Mouse (Mus musculus) CH12.LX (cell line): ENCODE data around the gene Capg. TPM values are rescaled to one million over a fixed set of nuclear protein-coding genes. Genes with fewer than 3 reads are reported as not detected.

Source experiments
- DNase-seq: peaks from one replicate; pipeline ENCODE4 v3.0.0-alpha.2; 2013; ENCODE audit errors: extremely low read depth
- H3K27ac ChIP-seq: 2 replicates; pipeline ENCODE4 v1.5.1; 2012; ENCODE audit warnings: low read depth, mild to moderate bottlenecking, control low read depth, moderate library complexity; ENCODE audit not compliant: insufficient read depth
- H3K27me3 ChIP-seq: replicated peaks from 2 replicates; pipeline ENCODE3; 2012; ENCODE audit warnings: inconsistent platforms
- H3K36me3 ChIP-seq, 2 experiments: replicated peaks in 1 of 2; 2 replicates each; pipeline versions ENCODE3 to v1.6.1; 2012; ENCODE audit warnings: inconsistent platforms in 1 of 2, low read length in 1 of 2, mild to moderate bottlenecking in 1 of 2, mixed read lengths in 1 of 2, moderate library complexity in 1 of 2; ENCODE audit not compliant: control insufficient read depth in 1 of 2, insufficient read depth in 1 of 2
- H3K4me1 ChIP-seq, 2 experiments: 2 replicates each; pipeline ENCODE4 v1.6.1; 2012; ENCODE audit warnings: inconsistent platforms in 1 of 2, moderate library complexity in 1 of 2; ENCODE audit not compliant: insufficient read depth in 2 of 2, control insufficient read depth in 1 of 2
- H3K4me2 ChIP-seq: 2 replicates; pipeline ENCODE4 v1.6.1; 2012; ENCODE audit warnings: low read depth, mild to moderate bottlenecking, control low read depth; ENCODE audit not compliant: poor library complexity, insufficient read depth, severe bottlenecking
- H3K4me3 ChIP-seq, 3 experiments: fragments of 150-350 bp in 1 of 3; sonication (generic) in 1 of 3; replicated peaks in 1 of 3; 2 replicates each; pipeline versions ENCODE3 to v1.5.1; 2011 to 2012; ENCODE audit warnings: low read depth in 2 of 3, low read length in 2 of 3, mild to moderate bottlenecking in 2 of 3, moderate library complexity in 2 of 3, control low read depth in 1 of 3, improper control_type of control experiment in 1 of 3, inconsistent platforms in 1 of 3, mixed read lengths in 1 of 3; ENCODE audit not compliant: poor library complexity in 1 of 3
- H3K79me2 ChIP-seq: replicated peaks from 2 replicates; pipeline ENCODE4 v1.6.1; 2012; ENCODE audit warnings: mild to moderate bottlenecking, moderate library complexity; ENCODE audit not compliant: control insufficient read depth, poor library complexity, insufficient read depth, severe bottlenecking; ENCODE audit errors: extremely low read depth
- H3K9ac ChIP-seq: 2 replicates; pipeline ENCODE4 v1.6.1; 2012; ENCODE audit warnings: low read depth, mild to moderate bottlenecking, control low read depth, moderate library complexity; ENCODE audit not compliant: insufficient read depth
- H3K9me3 ChIP-seq: replicated peaks from 2 replicates; pipeline ENCODE3; 2012; ENCODE audit warnings: low read length, inconsistent platforms, mixed read lengths
- CHD1 ChIP-seq: IDR thresholded peaks from 2 replicates; pipeline ENCODE4 v1.6.1; 2012; ENCODE audit warnings: low read depth, low read length, improper control_type of control experiment, inconsistent platforms
- CTCF ChIP-seq, 2 experiments: IDR thresholded peaks in 1 of 2; conservative IDR thresholded peaks in 1 of 2; 2 replicates each; pipeline ENCODE4 v1.5.1; 2011 to 2012; ENCODE audit warnings: low read depth in 2 of 2, low read length in 2 of 2, improper control_type of control experiment in 1 of 2, inconsistent platforms in 1 of 2, mild to moderate bottlenecking in 1 of 2, moderate library complexity in 1 of 2
- E2F4 ChIP-seq: IDR thresholded peaks from 2 replicates; pipeline ENCODE4 v1.6.1; 2011; ENCODE audit warnings: low read depth, low read length, improper control_type of control experiment; ENCODE audit not compliant: insufficient replicate concordance
- ELF1 ChIP-seq: IDR thresholded peaks from 2 replicates; pipeline ENCODE4 v1.6.1; 2014; ENCODE audit warnings: low read depth, mild to moderate bottlenecking, inconsistent platforms, low read length, improper control_type of control experiment
- EP300 ChIP-seq: IDR thresholded peaks from 2 replicates; pipeline ENCODE4 v1.6.1; 2011; ENCODE audit warnings: low read length, improper control_type of control experiment
- ETS1 ChIP-seq: conservative IDR thresholded peaks from 2 replicates; pipeline ENCODE4 v1.6.1; 2012; ENCODE audit warnings: low read depth, mild to moderate bottlenecking, inconsistent platforms, low read length, improper control_type of control experiment, moderate library complexity
- HCFC1 ChIP-seq: IDR thresholded peaks from 2 replicates; pipeline ENCODE4 v1.6.1; 2012; ENCODE audit warnings: low read depth, mild to moderate bottlenecking, inconsistent platforms, low read length, improper control_type of control experiment
- IRF4 ChIP-seq: IDR thresholded peaks from 2 replicates; pipeline ENCODE4 v1.6.1; 2014; ENCODE audit warnings: low read depth, mild to moderate bottlenecking, inconsistent platforms, low read length, improper control_type of control experiment
- JUN ChIP-seq: IDR thresholded peaks from 2 replicates; pipeline ENCODE4 v1.6.1; 2011; ENCODE audit warnings: low read depth, mild to moderate bottlenecking, low read length, improper control_type of control experiment, moderate library complexity; ENCODE audit not compliant: insufficient read depth
- MAFK ChIP-seq: IDR thresholded peaks from 2 replicates; pipeline ENCODE4 v1.6.1; 2011; ENCODE audit warnings: low read length, improper control_type of control experiment; ENCODE audit not compliant: insufficient replicate concordance
- MAX ChIP-seq: IDR thresholded peaks from 2 replicates; pipeline ENCODE4 v1.6.1; 2011; ENCODE audit warnings: low read length, improper control_type of control experiment
- MEF2A ChIP-seq: IDR thresholded peaks from 2 replicates; pipeline ENCODE4 v1.6.1; 2014; ENCODE audit warnings: low read depth, mild to moderate bottlenecking, inconsistent platforms, low read length, improper control_type of control experiment, borderline replicate concordance
- MXI1 ChIP-seq: IDR thresholded peaks from 2 replicates; pipeline ENCODE4 v1.6.1; 2011; ENCODE audit warnings: mild to moderate bottlenecking, low read depth, low read length, improper control_type of control experiment
- MYC ChIP-seq: IDR thresholded peaks from 2 replicates; pipeline ENCODE4 v1.6.1; 2011; ENCODE audit warnings: low read depth, mild to moderate bottlenecking, improper control_type of control experiment, low read length
- NELFE ChIP-seq: IDR thresholded peaks from 2 replicates; pipeline ENCODE4 v1.6.1; 2011; ENCODE audit warnings: low read depth, low read length, improper control_type of control experiment
- NRF1 ChIP-seq: IDR thresholded peaks from 2 replicates; pipeline ENCODE4 v1.6.1; 2014; ENCODE audit warnings: low read depth, mild to moderate bottlenecking, inconsistent platforms, low read length, improper control_type of control experiment, moderate library complexity
- PAX5 ChIP-seq: IDR thresholded peaks from 2 replicates; pipeline ENCODE4 v1.6.1; 2012; ENCODE audit warnings: low read length, inconsistent platforms, mixed read lengths
- POLR2A ChIP-seq: IDR thresholded peaks from 2 replicates; pipeline ENCODE4 v1.6.1; 2011; ENCODE audit warnings: low read depth, mild to moderate bottlenecking, improper control_type of control experiment, low read length
- RCOR1 ChIP-seq: conservative IDR thresholded peaks from 2 replicates; pipeline ENCODE4 v1.6.1; 2012; ENCODE audit warnings: low read depth, mild to moderate bottlenecking, inconsistent platforms, low read length, improper control_type of control experiment
- SIN3A ChIP-seq: IDR thresholded peaks from 2 replicates; pipeline ENCODE4 v1.6.1; 2012; ENCODE audit warnings: low read length, improper control_type of control experiment, inconsistent platforms
- TBP ChIP-seq: conservative IDR thresholded peaks from 2 replicates; pipeline ENCODE4 v1.6.1; 2011; ENCODE audit warnings: low read depth, low read length, improper control_type of control experiment
- TCF12 ChIP-seq: IDR thresholded peaks from 2 replicates; pipeline ENCODE4 v1.6.1; 2014; ENCODE audit warnings: low read depth, mild to moderate bottlenecking, inconsistent platforms, low read length, improper control_type of control experiment
- UBTF ChIP-seq: IDR thresholded peaks from 2 replicates; pipeline ENCODE4 v1.6.1; 2012; ENCODE audit warnings: low read depth, mild to moderate bottlenecking, inconsistent platforms, low read length, improper control_type of control experiment, moderate library complexity
- USF1 ChIP-seq: IDR thresholded peaks from 2 replicates; pipeline ENCODE4 v1.6.1; 2014; ENCODE audit warnings: low read depth, mild to moderate bottlenecking, inconsistent platforms, low read length, improper control_type of control experiment
- USF2 ChIP-seq: conservative IDR thresholded peaks from 2 replicates; pipeline ENCODE4 v1.6.1; 2011; ENCODE audit warnings: low read depth, low read length, improper control_type of control experiment
- ZC3H11A ChIP-seq: IDR thresholded peaks from 2 replicates; pipeline ENCODE4 v1.6.1; 2012; ENCODE audit warnings: low read depth, mild to moderate bottlenecking, inconsistent platforms, low read length, improper control_type of control experiment
- ZMIZ1 ChIP-seq: IDR thresholded peaks from 2 replicates; pipeline ENCODE4 v1.6.1; 2012; ENCODE audit warnings: low read depth, mild to moderate bottlenecking, inconsistent platforms, low read length, improper control_type of control experiment
- ZNF384 ChIP-seq: IDR thresholded peaks from 2 replicates; pipeline ENCODE4 v1.6.1; 2012; ENCODE audit warnings: low read depth, low read length, improper control_type of control experiment, inconsistent platforms
- dilution Hi-C: fragments of 300-500 bp; cut with MboI; formaldehyde crosslinking; loops from 2 replicates; pipeline ENCODE4 v1.14.3; 2020; ENCODE audit warnings: low sequenced_read_pairs; ENCODE audit not compliant: extremely low pct_unique_long_range_greater_than_20kb, extremely low pct_ligation_motif_present
- in situ Hi-C: fragments of 300-500 bp; cut with MboI; formaldehyde crosslinking; loops from 3 replicates; pipeline ENCODE4 v1.14.3; 2019; ENCODE audit warnings: low sequenced_read_pairs, low pct_ligation_motif_present, low pct_unique_long_range_greater_than_20kb, mixed read lengths
- polyA plus RNA-seq: library from polyadenylated mRNA; unstranded; fragments of >175 nt; gene quantifications from 2 replicates; pipeline ENCODE4 v1.2.1, GENCODE M21; 2012; ENCODE audit warnings: low read depth; ENCODE audit not compliant: insufficient read length
- total RNA-seq, 2 experiments: library from RNA; depleted of rRNA; stranded (reverse); fragments of 300-350 nt in 1 of 2; fragments of >200 nt in 1 of 2; gene quantifications; 2 replicates each; pipeline ENCODE4 v1.2.3; 2012 to 2014

Gene Capg
- total and polyA plus RNA-seq, 3 experiments: 175 to 264 (median 196) TPM

GRCm38 (mm10) chr6:72550503-72551100 is 6.4 kb downstream of the Capg start:
- H3K4me2 ChIP-seq: peak overlapping the region; percentile 73
- H3K36me3 ChIP-seq: peaks cover 4 to 20% of the 10 kb centered on the region in 2 experiments
- H3K79me2 ChIP-seq: peaks cover 14% of the 10 kb centered on the region
- no peaks in the 10 kb centered on the region for H3K27me3 ChIP-seq
- H3K4me1 ChIP-seq: peaks cover 11 to 41% of the 10 kb centered on the region in 2 experiments
- H3K9ac ChIP-seq: peak overlapping the region; percentile 59
- DNase-seq: peak; percentile 37
- peak overlapping the region; percentile 51 to 75 (median 63) for H3K4me3 ChIP-seq
- in situ Hi-C loops (no loop called here), dilution Hi-C loops (no loop called here)
- peak overlapping the region; percentile 60 for H3K27ac ChIP-seq
- TF ChIP-seq SIN3A: peak; percentile 59
- 0 out of 2 replicates have a peak, but pooled peaks have one; percentile 12 for TF ChIP-seq MYC
- TF ChIP-seq E2F4: no peak
- peaks cover 3% of the 10 kb centered on the region for H3K9me3 ChIP-seq

GRCm38 (mm10) chr6:72552171-72553078 is 8.2 kb downstream of the Capg start:
- peaks cover 12 to 27% of the 10 kb centered on the region in 2 experiments for H3K36me3 ChIP-seq
- peak overlapping the region; percentile 73 for H3K4me2 ChIP-seq
- DNase-seq: peak; percentile 66
- peaks cover 11 to 38% of the 10 kb centered on the region in 2 experiments for H3K4me1 ChIP-seq
- in situ Hi-C loops (no loop called here), dilution Hi-C loops (no loop called here)
- peaks cover 14% of the 10 kb centered on the region for H3K79me2 ChIP-seq
- peak overlapping the region; percentile 41 for H3K9ac ChIP-seq
- H3K27ac ChIP-seq: peak overlapping the region; percentile 59
- H3K4me3 ChIP-seq: peak overlapping the region; percentile 47 to 54 (median 49)
- H3K27me3 ChIP-seq: no peaks in the 10 kb centered on the region
- no peaks in the 10 kb centered on the region for H3K9me3 ChIP-seq
- TF ChIP-seq NELFE (peak; percentile 56), ZMIZ1 (0 out of 2 replicates have a peak, but pooled peaks have one; percentile 63), CTCF (conservative IDR thresholded peaks at IDR 0.05 in 1 of 2, IDR thresholded peaks at IDR 0.05 in 1 of 2; ENCODE audit: low read depth in 2 of 2, low read length in 2 of 2) (no peak), MEF2A (peak; percentile 46; the same call in 1 of the 2 replicates), UBTF (0 out of 2 replicates have a peak, but pooled peaks have one; percentile 45), RCOR1 (peak; percentile 51; the same call in 1 of the 2 replicates), USF2 (no peak), NRF1 (peak; percentile 63), TCF12 (0 out of 2 replicates have a peak, but pooled peaks have one; percentile 26), PAX5 (no peak), USF1 (no peak), MAFK (0 out of 2 replicates have a peak, but pooled peaks have one; percentile 6), ETS1 (peak; percentile 34; the same call in 1 of the 2 replicates), MXI1 (no peak), MAX (no peak; the same call in none of the 2 replicates), ZNF384 (no peak), POLR2A (peak; percentile 65), TBP (0 out of 2 replicates have a peak, but pooled peaks have one; percentile 14), HCFC1 (peak; percentile 41; the same call in 1 of the 2 replicates), ELF1 (peak; percentile 80), SIN3A (peak; percentile 20), JUN (no peak; the same call in 1 of the 2 replicates), IRF4 (peak; percentile 56; the same call in 1 of the 2 replicates), CHD1 (0 out of 2 replicates have a peak, but pooled peaks have one; percentile 5), ZC3H11A (no peak), EP300 (peak; percentile 15; the same call in 1 of the 2 replicates)
